Mouse (Mus musculus) stomach, postnatal 0 days (tissue): ENCODE data around the gene Cmtm2a.

Source experiments
- CTCF ChIP-seq: IDR thresholded peaks from 2 replicates; pipeline ENCODE4 v1.5.1; 2016; ENCODE audit warnings: antibody characterized with exemption, low read depth, mild to moderate bottlenecking, moderate library complexity
- EP300 ChIP-seq: optimal IDR thresholded peaks from 2 replicates; pipeline ENCODE3; 2016; ENCODE audit warnings: antibody characterized with exemption

DNA sequence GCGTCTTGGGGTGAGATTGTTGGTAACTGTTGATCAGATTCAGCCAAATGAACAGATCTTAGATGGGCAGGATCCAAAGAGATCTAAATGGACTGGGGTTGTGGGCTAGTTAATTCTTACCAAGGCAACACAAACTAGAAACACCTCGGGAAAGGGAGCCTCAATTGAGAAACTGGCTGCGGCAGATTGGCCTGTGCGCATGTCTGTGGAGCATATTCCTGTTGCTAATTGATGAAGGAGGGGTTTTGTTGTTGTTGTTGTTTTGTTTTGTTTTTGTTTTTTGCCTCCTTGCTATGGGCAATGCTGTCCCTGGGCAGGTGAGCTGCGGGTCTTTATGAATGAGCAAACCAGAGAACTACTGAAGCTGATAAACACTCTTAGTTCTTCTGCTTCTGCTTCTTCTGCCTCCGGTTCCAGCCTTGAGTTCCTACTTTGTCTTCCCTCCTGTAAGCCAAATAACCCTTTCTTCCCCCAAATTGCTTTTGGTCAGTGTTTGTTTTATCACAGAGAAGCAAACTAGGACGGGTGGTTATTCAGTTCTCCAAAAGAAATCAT lies 43.5 kb downstream of the Cmtm2a start:
- no peak for TF ChIP-seq CTCF
- no peak for TF ChIP-seq EP300
